Mouse (Mus musculus) heart, postnatal 4 days (tissue): Measurements from ENCODE around the gene Tmem132b. TPM values are rescaled to one million over a fixed set of nuclear protein-coding genes. Genes with fewer than 3 reads are reported as not detected.
"Not testable (repeated sequence)": the region's sequence is repeated elsewhere in the genome, so short reads cannot be mapped to it uniquely, and the experiment has no call there.

Experiments used
- DNase-seq: peaks from one replicate; pipeline ENCODE4 v3.0.0; 2021
- total RNA-seq, 2 experiments: library from RNA; stranded (reverse); gene quantifications; 2 replicates each; pipeline ENCODE4 v1.2.3; 2021

Tmem132b gene
- under 1 TPM in 1 of 2 experiments, not detected in 1; 0.19 TPM for total RNA-seq

GRCm38 (mm10) chr5:125531634-125532033 is at the start of gene Tmem132b:
Gene Tmem132b (plus strand): TSS chr5:125531774.
- DNase-seq = no peak

GRCm38 (mm10) chr5:125482474-125482873 is 49.1 kb upstream of the Tmem132b start:
- no peak for DNase-seq

GRCm38 (mm10) chr5:125483712-125484611 is 47.6 kb upstream of the Tmem132b start:
- DNase-seq = no peak

- DNase-seq = no peak
These were observed 46.4 kb upstream of the Tmem132b start for GRCm38 (mm10) chr5:125485031-125485778.

- no peak for DNase-seq
These were observed 45.5 kb upstream of the Tmem132b start for GRCm38 (mm10) chr5:125486088-125486487.

GRCm38 (mm10) chr5:125487375-125488115 is 44.0 kb upstream of the Tmem132b start:
- no peak for DNase-seq

GRCm38 (mm10) chr5:125488116-125488455 is 43.5 kb upstream of the Tmem132b start:
- peak; percentile 22 for DNase-seq

GRCm38 (mm10) chr5:125488953-125489352 is 42.6 kb upstream of the Tmem132b start:
- DNase-seq = not testable (repeated sequence)

- DNase-seq = peak; percentile 33
These were observed 40.5 kb upstream of the Tmem132b start for GRCm38 (mm10) chr5:125491107-125491506.

- no peak for DNase-seq
These were observed 39.0 kb upstream of the Tmem132b start for GRCm38 (mm10) chr5:125492379-125493092.

- no peak for DNase-seq
These were observed 38.5 kb upstream of the Tmem132b start for GRCm38 (mm10) chr5:125493093-125493423.

GRCm38 (mm10) chr5:125495655-125496054 is 35.9 kb upstream of the Tmem132b start:
- DNase-seq = no peak

- peak; percentile 68 for DNase-seq
These were observed 33.6 kb upstream of the Tmem132b start for GRCm38 (mm10) chr5:125497821-125498600.

- DNase-seq = no peak
These were observed 30.1 kb upstream of the Tmem132b start for GRCm38 (mm10) chr5:125501505-125501904.

- DNase-seq = no peak
These were observed 29.4 kb upstream of the Tmem132b start for GRCm38 (mm10) chr5:125502186-125502585.

- DNase-seq = no peak
These were observed 27.9 kb upstream of the Tmem132b start for GRCm38 (mm10) chr5:125503628-125504027.

- DNase-seq = no peak
These were observed 26.9 kb upstream of the Tmem132b start for GRCm38 (mm10) chr5:125504692-125505091.

- no peak for DNase-seq
These were observed 25.6 kb upstream of the Tmem132b start for GRCm38 (mm10) chr5:125505968-125506367.

GRCm38 (mm10) chr5:125507582-125507981 is 24.0 kb upstream of the Tmem132b start:
- no peak for DNase-seq

GRCm38 (mm10) chr5:125508006-125508405 is 23.6 kb upstream of the Tmem132b start:
- DNase-seq = no peak

GRCm38 (mm10) chr5:125509541-125509940 is 22.0 kb upstream of the Tmem132b start:
- DNase-seq = peak; percentile 49
